Mouse (Mus musculus) embryonic facial prominence, embryonic 13.5 days (tissue): ENCODE results near the gene Vps33b. TPM values are rescaled to one million over a fixed set of nuclear protein-coding genes. Genes with fewer than 3 reads are reported as not detected.

ENCODE experiments used
- ATAC-seq: fragments of 200-750 bp; cut with Nextera tagmentation; 2 replicates; pipeline ENCODE4 v1.8.0; 2017; ENCODE audit warnings: low read depth; ENCODE audit not compliant: insufficient number of reproducible peaks, insufficient read depth, low FRiP score, low TSS enrichment
- H3K27ac ChIP-seq: fragments of 300-500 bp; sonication (generic); 2 replicates; pipeline ENCODE4 v1.5.1; 2015; ENCODE audit warnings: moderate library complexity, mild to moderate bottlenecking, inconsistent platforms
- H3K27me3 ChIP-seq: fragments of 300-500 bp; sonication (generic); 2 replicates; pipeline ENCODE4 v1.6.1; 2015; ENCODE audit warnings: mild to moderate bottlenecking, inconsistent platforms
- H3K36me3 ChIP-seq: fragments of 300-500 bp; sonication (generic); 2 replicates; pipeline ENCODE4 v1.6.1; 2015; ENCODE audit warnings: mild to moderate bottlenecking, inconsistent platforms
- H3K4me1 ChIP-seq: fragments of 300-500 bp; sonication (generic); 2 replicates; pipeline ENCODE4 v1.6.1; 2015; ENCODE audit warnings: inconsistent platforms
- H3K4me2 ChIP-seq: fragments of 300-500 bp; sonication (generic); 2 replicates; pipeline ENCODE4 v1.6.1; 2015; ENCODE audit warnings: moderate library complexity, mild to moderate bottlenecking, inconsistent platforms
- H3K4me3 ChIP-seq: fragments of 300-500 bp; sonication (generic); 2 replicates; pipeline ENCODE4 v1.5.1; 2015; ENCODE audit warnings: mild to moderate bottlenecking, inconsistent platforms
- H3K9ac ChIP-seq: fragments of 300-500 bp; sonication (generic); 2 replicates; pipeline ENCODE4 v1.6.1; 2015; ENCODE audit warnings: mild to moderate bottlenecking, inconsistent platforms
- H3K9me3 ChIP-seq: fragments of 300-500 bp; sonication (generic); 2 replicates; pipeline ENCODE4 v1.6.1; 2016; ENCODE audit warnings: inconsistent platforms
- WGBS: fragments of 180-500 bp; shearing (Covaris S2); methylation state at CpG from one replicate; pipeline ENCODE4 v1.1.7; 2015; ENCODE audit warnings: mixed read lengths; 5-methylcytosine and 5-hydroxymethylcytosine counted together
- polyA plus RNA-seq: library from polyadenylated mRNA; unstranded; fragments of >200 nt; fragmentation: Nextera tagmentation; extraction: Ambion mirVana; gene quantifications from 2 replicates; pipeline ENCODE4 v1.2.1, GENCODE M21; 2015

Vps33b gene
- polyA plus RNA-seq, 1 experiment from 2014 or later, result 16.2 TPM

DNA sequence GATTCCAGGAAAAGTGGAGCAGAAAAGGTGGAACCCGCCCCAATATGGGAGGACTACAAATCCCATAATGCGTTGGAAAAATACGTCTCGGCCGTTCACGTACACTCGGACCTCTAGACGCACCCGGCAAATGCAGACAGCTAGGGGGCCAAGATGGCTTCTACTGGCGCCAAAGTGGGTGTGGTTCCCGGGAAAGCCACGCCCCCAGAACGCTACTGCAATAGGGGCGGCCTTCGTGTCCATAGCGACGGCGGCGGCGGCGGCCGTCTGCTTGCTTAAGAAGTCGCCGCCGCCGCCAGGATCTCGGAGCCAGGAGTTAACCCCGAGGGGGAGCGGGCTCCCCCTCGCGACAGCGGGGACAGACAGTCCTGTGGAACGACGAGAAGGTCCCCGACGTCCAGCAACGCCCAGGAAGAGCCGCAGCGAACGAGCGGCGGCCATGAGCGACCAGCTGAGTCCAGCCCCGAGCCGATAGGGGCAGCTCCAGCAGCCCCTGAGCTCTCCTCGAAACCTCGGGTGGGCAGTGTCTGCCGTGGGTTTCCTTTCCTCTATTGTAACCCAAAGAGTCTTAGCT, 23.2 kb upstream of the Vps33b start, which contains the start of gene Ttll13:
Gene Ttll13 (plus strand): TSS at position 229 of the 574 bp plus-strand sequence.
- Histone ChIP-seq H3K9me3 (peaks cover 3% of the 10 kb centered on the region; the same call in 1 of the 2 replicates), H3K4me2 (peak within 1 kb of the TSS; percentile 66), H3K27ac (peak within 1 kb of the TSS; percentile 60), H3K36me3 (peaks cover 5% of the 10 kb centered on the region; the same call in 1 of the 2 replicates), H3K27me3 (no peaks in the 10 kb centered on the region), H3K9ac (peak within 1 kb of the TSS; percentile 78), H3K4me3 (peak within 1 kb of the TSS; percentile 65), H3K4me1 (no peaks in the 10 kb centered on the region)
- under 1% methylated on average over 48 of the region's 48 CpGs for WGBS
- ATAC-seq, result peak; percentile 94

DNA sequence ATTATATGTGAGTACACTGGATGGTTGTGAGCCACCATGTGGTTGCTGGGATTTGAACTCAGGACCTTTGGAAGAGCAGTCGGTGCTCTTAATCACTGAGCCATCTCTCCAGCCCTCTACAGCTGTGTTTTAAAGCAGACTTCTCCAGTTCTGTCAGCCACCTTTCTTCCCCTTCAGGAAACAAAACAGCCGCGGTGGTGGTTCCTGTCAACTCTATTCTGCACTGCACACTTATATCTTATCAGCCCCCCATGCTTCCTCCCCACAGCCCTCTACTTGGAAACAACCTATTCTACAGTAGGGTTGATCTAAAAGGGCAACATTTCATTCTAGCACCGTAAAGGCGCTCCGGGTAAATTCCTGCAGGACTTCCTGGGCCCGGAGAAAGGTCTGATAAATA, 22.6 kb upstream of the Vps33b start:
- H3K4me3 ChIP-seq, result peak overlapping the region; percentile 65
- WGBS, result 66% methylated on average over 7 of the region's 7 CpGs
- peak overlapping the region; percentile 66 for H3K4me2 ChIP-seq

DNA sequence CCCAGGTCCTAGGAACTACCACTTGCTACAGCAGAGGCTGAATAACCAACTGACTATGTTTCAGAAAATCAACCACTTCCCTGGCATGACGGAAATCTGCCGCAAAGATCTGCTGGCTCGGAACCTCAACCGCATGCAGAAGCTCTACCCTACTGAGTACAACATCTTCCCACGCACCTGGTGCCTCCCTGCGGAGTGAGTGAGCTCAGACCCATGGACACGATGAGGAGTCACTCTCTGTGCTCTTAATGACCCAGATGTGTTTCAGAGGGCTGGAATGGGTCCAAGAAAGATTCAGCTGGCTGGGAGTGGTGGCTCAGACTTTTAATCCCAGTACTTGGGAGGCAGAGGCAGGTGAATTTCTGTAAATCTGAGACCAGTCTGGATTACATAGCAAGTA, 17.0 kb upstream of the Vps33b start:
- Histone ChIP-seq H3K27ac (no peak overlapping the region), H3K9ac (no peak overlapping the region), H3K4me2 (no peak overlapping the region), H3K4me3 (no peak overlapping the region), H3K4me1 (no peaks in the 10 kb centered on the region), H3K27me3 (peaks cover 21% of the 10 kb centered on the region), H3K9me3 (no peaks in the 10 kb centered on the region), H3K36me3 (no peaks in the 10 kb centered on the region)
- WGBS, result 84% methylated on average over 7 of the region's 7 CpGs
- no peak for ATAC-seq

More for the DNA sequence above, 22.6 kb upstream of the Vps33b start:
- peak overlapping the region; percentile 78; the same call in 1 of the 2 replicates for H3K9ac ChIP-seq
- peaks cover 3% of the 10 kb centered on the region; the same call in 1 of the 2 replicates for H3K9me3 ChIP-seq
- no peak overlapping the region for H3K27ac ChIP-seq
- H3K4me1 ChIP-seq, result no peaks in the 10 kb centered on the region
- no peaks in the 10 kb centered on the region for H3K27me3 ChIP-seq
- H3K36me3 ChIP-seq, result no peaks in the 10 kb centered on the region; the same call in 1 of the 2 replicates
- ATAC-seq, result no peak

DNA sequence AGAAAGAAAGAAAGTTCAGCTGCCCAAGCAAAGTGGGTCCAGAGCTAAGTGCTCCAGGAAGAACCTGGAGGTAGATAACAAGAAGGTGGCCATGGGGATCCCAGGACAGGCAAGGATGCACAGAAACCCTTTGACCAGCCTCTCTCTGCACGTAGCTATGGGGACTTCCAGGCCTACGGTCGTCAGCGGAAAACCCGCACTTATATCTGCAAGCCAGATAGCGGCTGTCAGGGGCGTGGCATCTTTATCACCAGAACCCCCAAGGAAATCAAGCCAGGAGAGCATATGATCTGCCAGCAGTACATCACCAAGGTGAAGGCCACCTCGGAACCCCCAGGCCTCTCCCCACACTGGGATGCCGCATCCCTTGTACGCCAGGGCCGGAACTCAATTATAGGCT, 16.6 kb upstream of the Vps33b start:
- Histone ChIP-seq H3K27ac (no peak overlapping the region), H3K4me1 (no peaks in the 10 kb centered on the region), H3K36me3 (no peaks in the 10 kb centered on the region), H3K9ac (no peak overlapping the region), H3K4me2 (no peak overlapping the region), H3K27me3 (peaks cover 26% of the 10 kb centered on the region), H3K9me3 (no peaks in the 10 kb centered on the region), H3K4me3 (no peak overlapping the region)
- WGBS, result 86% methylated on average over 11 of the region's 11 CpGs
- ATAC-seq, result no peak

DNA sequence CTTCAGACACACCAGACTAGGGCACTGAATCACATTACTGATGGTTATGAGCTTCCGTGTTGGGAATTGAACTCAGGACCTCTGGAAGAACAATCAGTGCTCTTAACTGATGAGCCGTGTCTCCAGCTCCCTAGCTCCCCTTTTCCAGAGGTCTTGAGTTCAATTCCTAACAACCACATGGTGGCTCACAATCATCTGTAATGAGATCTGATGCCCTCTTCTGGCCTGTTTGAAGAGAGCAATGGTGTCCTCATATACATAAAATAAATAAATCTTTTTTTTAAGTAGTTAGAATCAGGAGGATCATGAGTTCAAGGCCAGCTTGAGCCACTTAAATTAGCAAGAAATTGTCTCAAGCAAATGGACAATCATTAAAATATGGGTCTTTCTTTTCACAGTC, 13.5 kb upstream of the Vps33b start:
- no peak overlapping the region for H3K27ac ChIP-seq
- no peak overlapping the region for H3K4me3 ChIP-seq
- H3K27me3 ChIP-seq, result peaks cover 48% of the 10 kb centered on the region
- no peak overlapping the region for H3K4me2 ChIP-seq
- no peak for ATAC-seq
- H3K9me3 ChIP-seq, result no peaks in the 10 kb centered on the region
- H3K36me3 ChIP-seq, result no peaks in the 10 kb centered on the region
- peaks cover 5% of the 10 kb centered on the region; the same call in 1 of the 2 replicates for H3K4me1 ChIP-seq
- 79% methylated on average over 2 of the region's 2 CpGs for WGBS
- H3K9ac ChIP-seq, result no peak overlapping the region

DNA sequence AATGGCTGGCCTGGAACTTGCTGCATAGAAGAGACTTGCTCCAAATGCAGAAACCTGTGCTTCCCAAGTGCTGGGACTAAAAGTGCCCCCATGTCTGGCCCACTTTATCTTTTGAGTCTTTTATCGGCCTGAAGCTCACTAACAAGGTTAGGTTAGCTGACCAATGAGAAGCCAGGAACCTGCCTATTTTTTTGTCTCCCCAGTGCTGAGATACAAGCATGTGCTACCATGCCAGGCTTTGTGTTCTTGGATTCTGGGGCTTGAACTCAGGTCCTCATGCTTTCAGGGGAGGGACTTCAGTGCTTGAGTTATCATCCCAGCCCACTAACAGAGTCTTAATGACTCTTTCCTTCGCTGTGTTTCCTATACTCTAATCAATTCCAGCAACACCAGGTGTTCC, 11.7 kb upstream of the Vps33b start:
- Histone ChIP-seq H3K27me3 (peaks cover 48% of the 10 kb centered on the region), H3K4me1 (peaks cover 13% of the 10 kb centered on the region), H3K4me2 (no peak overlapping the region), H3K4me3 (no peak overlapping the region), H3K27ac (no peak overlapping the region), H3K9ac (no peak overlapping the region), H3K36me3 (no peaks in the 10 kb centered on the region), H3K9me3 (no peaks in the 10 kb centered on the region)
- no peak for ATAC-seq
- 59% methylated on average over 2 of the region's 2 CpGs for WGBS

DNA sequence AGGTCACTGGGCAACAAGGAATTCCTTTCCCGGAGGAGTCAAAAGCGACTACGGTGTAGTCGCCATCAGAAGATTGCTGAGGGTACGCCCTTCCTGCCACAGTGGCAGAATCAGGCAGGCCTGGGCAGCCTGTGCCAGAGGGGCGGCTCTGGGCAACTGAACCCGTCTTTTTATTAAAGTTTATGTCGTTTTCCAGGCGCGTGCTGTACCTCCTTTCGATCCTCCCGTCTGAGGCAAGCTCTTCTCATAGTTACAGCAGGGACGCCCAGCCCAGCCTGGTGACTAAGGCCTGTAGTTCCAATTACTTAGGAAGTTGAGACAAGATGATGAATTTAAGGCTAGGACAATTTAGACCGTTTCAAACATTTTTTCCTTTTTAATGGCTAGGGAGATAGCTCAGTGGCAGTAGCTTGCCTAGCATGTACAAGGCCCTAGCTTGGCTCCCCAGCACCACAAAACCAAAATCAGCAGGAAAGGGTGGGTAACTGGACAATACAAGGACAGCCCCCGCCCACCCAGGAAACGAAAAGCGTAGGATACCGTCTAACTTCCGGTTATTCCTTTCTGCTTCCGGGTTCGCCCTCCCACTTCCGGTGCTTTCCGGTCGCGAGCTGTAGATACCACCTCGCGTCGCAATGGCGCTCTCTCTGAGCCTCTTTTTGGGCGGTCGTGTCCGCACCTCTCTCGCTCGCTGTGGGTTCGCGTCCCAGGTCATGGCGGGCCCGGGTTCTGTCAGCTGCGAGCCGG, 8.7 kb upstream of the Vps33b start, which contains the start of gene Ngrn:
Gene Ngrn (plus strand): TSS at position 591 of the 747 bp plus-strand sequence.
- peak within 1 kb of the TSS; percentile 89 for H3K4me3 ChIP-seq
- ATAC-seq, result peak; percentile 69

DNA sequence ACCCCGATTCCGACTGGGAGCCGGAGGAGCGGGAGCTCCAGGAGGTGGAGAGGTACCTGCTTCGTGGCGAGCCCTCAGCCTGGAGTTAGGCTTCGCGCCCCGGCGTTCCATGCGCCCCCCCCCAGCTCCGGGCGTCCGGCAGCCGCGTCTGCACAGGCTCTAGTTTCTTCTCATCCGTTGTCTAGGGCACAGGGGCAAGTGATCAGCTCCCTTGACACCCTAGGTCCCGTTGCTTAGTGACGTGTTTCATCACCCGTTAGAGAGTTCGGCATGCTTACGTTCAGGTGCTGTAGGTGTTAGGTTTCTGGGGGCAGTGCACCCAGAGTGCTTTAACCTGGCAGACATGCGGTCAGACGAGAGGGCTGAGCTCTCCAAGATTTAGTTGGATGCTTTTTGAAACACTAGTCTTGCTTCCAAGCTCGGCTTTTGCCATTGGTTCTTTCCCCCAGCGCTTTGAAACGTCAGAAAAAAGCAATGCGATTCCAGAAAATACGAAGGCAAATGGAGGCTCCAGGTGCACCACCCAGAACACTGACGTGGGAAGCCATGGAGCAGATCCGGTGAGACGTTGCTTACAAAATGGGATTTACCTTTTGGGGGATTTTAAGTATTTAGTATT, 8.0 kb upstream of the Vps33b start:
- H3K4me3 ChIP-seq, result peak overlapping the region; percentile 89
- peaks cover 33% of the 10 kb centered on the region for H3K27me3 ChIP-seq
- peaks cover 32% of the 10 kb centered on the region for H3K36me3 ChIP-seq
- peak overlapping the region; percentile 91 for H3K9ac ChIP-seq
- 0 out of 2 replicates have a peak, but pooled peaks have one; percentile 38 for ATAC-seq
- WGBS, result under 1% methylated on average over 32 of the region's 32 CpGs
- no peaks in the 10 kb centered on the region for H3K9me3 ChIP-seq
- H3K4me1 ChIP-seq, result peaks cover 13% of the 10 kb centered on the region
- peak overlapping the region; percentile 83 for H3K27ac ChIP-seq
- peak overlapping the region; percentile 86 for H3K4me2 ChIP-seq

More for the DNA sequence above, 8.7 kb upstream of the Vps33b start, which contains the start of gene Ngrn:
- H3K27ac ChIP-seq, result peak within 1 kb of the TSS; percentile 83
- WGBS, result 26% methylated on average over 40 of the region's 40 CpGs
- H3K4me2 ChIP-seq, result peak within 1 kb of the TSS; percentile 86
- H3K9me3 ChIP-seq, result no peaks in the 10 kb centered on the region
- peaks cover 33% of the 10 kb centered on the region for H3K27me3 ChIP-seq
- peaks cover 13% of the 10 kb centered on the region for H3K4me1 ChIP-seq
- H3K36me3 ChIP-seq, result peaks cover 25% of the 10 kb centered on the region
- H3K9ac ChIP-seq, result peak within 1 kb of the TSS; percentile 91

DNA sequence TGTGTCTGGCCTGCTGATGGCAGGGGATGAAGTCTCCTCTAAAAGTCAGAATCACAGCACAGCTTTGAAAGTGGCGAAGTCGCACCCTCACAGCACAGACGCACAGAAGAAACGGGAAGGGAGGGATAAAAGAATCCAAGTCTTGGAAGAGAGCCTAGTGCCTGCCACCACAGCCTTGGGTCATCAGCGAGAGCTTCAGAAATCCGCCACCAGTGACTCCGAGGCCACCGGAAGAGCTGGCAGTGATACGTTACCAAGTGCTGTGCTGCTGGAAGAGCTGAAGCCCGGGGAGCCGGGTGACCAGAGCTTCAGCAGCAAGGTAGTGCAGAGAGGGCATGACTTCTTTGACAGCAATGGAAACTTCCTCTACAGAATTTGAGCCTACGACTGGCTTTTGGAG, 4.8 kb upstream of the Vps33b start:
- Histone ChIP-seq H3K9ac (no peak overlapping the region), H3K4me2 (no peak overlapping the region), H3K27ac (no peak overlapping the region), H3K4me1 (peaks cover 17% of the 10 kb centered on the region), H3K27me3 (peaks cover 6% of the 10 kb centered on the region), H3K4me3 (no peak overlapping the region), H3K36me3 (peaks cover 38% of the 10 kb centered on the region), H3K9me3 (no peaks in the 10 kb centered on the region)
- ATAC-seq, result no peak
- WGBS, result 93% methylated on average over 12 of the region's 12 CpGs

DNA sequence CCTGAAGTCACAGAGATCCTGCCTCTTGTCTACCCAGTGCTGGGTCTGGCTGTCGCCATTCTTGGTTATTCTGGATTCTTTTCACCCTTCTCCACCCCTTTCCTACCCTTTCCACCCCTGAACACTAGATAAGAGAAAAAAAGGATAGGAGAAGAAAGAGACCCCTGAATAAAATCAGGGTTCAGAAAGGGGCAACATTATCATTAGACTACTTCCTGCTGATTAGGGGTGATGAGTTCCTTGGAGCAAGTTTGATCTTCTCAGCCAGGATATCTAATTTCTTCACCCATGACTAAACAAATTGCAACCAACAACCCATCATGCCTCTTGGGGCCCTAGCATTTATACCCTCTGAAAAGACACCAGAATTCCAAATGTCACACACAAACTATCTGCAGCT, 1.7 kb upstream of the Vps33b start:
- H3K9ac ChIP-seq, result no peak overlapping the region
- no peak for ATAC-seq
- no peak overlapping the region for H3K4me2 ChIP-seq
- no peak overlapping the region for H3K27ac ChIP-seq
- no peak overlapping the region for H3K4me3 ChIP-seq
- peaks cover 42% of the 10 kb centered on the region for H3K36me3 ChIP-seq
- WGBS, result 67% methylated on average over 1 of the region's 1 CpGs
- H3K27me3 ChIP-seq, result no peaks in the 10 kb centered on the region
- H3K9me3 ChIP-seq, result no peaks in the 10 kb centered on the region
- H3K4me1 ChIP-seq, result peaks cover 16% of the 10 kb centered on the region

DNA sequence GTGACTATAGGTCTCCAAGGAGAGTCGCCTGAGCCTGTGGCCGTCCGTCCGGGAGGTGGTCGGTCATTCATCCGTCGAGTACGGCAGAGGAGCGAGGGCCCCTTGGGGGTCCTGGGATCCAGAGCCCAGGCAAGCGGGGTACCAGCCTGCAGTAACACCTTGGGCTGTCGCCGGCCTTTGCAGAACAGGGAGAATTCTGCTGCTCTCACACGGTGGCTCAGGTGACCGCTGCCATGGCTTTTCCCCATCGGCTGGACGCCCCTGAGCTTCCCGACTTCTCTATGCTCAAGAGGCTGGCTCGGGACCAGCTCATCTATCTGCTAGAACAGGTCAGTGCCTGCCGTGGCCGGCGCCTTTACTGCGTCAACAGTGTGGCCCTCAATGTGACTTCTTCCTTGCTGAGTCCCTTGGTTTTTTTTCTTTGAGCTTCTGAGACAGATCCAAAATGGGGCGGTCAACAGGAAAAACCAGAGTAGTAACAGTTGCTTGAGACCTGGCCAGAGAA, 354 bp downstream of the Vps33b start:
- peak overlapping the region; percentile 75; the same call in 1 of the 2 replicates for H3K27ac ChIP-seq
- H3K4me2 ChIP-seq, result peak overlapping the region; percentile 93
- ATAC-seq, result peak; percentile 46; the same call in 1 of the 2 replicates
- H3K4me3 ChIP-seq, result peak overlapping the region; percentile 86
- H3K36me3 ChIP-seq, result peaks cover 48% of the 10 kb centered on the region
- H3K9ac ChIP-seq, result peak overlapping the region; percentile 86
- peaks cover 16% of the 10 kb centered on the region for H3K4me1 ChIP-seq
- peaks cover 7% of the 10 kb centered on the region for H3K9me3 ChIP-seq
- H3K27me3 ChIP-seq, result no peaks in the 10 kb centered on the region
- WGBS, result under 1% methylated on average over 23 of the region's 23 CpGs
